Mouse (Mus musculus) spleen, postnatal 4 days (tissue): ENCODE measurements around the gene Vps39.

Source experiments
- DNase-seq, 2 experiments: peaks; one replicate each; pipeline ENCODE4 v3.0.0; 2022; ENCODE audit warnings: low spot score in 2 of 2

The Vps39 gene

GRCm38 (mm10) chr2:120352682-120353646 lies at the start of gene Vps39:
Gene Vps39, minus strand, starts transcription at chr2:120353137.
- DNase-seq, result peak; percentile 87 to 94

- no peak for DNase-seq
Observed at GRCm38 (mm10) chr2:120397951-120398350, 45.0 kb upstream of the Vps39 start.

GRCm38 (mm10) chr2:120392406-120392805 lies 39.5 kb upstream of the Vps39 start:
- no peak for DNase-seq

- no peak for DNase-seq
Observed at GRCm38 (mm10) chr2:120390934-120391333, 38.0 kb upstream of the Vps39 start.

GRCm38 (mm10) chr2:120389376-120389775 lies 36.4 kb upstream of the Vps39 start:
- no peak for DNase-seq

GRCm38 (mm10) chr2:120387291-120387690 lies 34.4 kb upstream of the Vps39 start:
- DNase-seq, result no peak

GRCm38 (mm10) chr2:120386264-120386663 lies 33.3 kb upstream of the Vps39 start:
- no peak for DNase-seq

GRCm38 (mm10) chr2:120373858-120374257 lies 20.9 kb upstream of the Vps39 start:
- no peak for DNase-seq

GRCm38 (mm10) chr2:120367416-120368207 lies 14.7 kb upstream of the Vps39 start:
- no peak for DNase-seq

- no peak for DNase-seq
Observed at GRCm38 (mm10) chr2:120366501-120366900, 13.6 kb upstream of the Vps39 start.

GRCm38 (mm10) chr2:120360425-120360824 lies 7.5 kb upstream of the Vps39 start:
- no peak for DNase-seq

- DNase-seq, result no peak
Observed at GRCm38 (mm10) chr2:120351321-120351720, 1.6 kb downstream of the Vps39 start.

- DNase-seq, result no peak
Observed at GRCm38 (mm10) chr2:120348120-120348519, 4.8 kb downstream of the Vps39 start.

- DNase-seq, result no peak
Observed at GRCm38 (mm10) chr2:120341741-120342140, 11.2 kb downstream of the Vps39 start.

GRCm38 (mm10) chr2:120337886-120338285 lies 15.1 kb downstream of the Vps39 start:
- no peak for DNase-seq

GRCm38 (mm10) chr2:120331575-120331974 lies 21.4 kb downstream of the Vps39 start:
- DNase-seq, result no peak

GRCm38 (mm10) chr2:120315077-120315476 lies 37.9 kb downstream of the Vps39 start:
- DNase-seq, result no peak

- no peak for DNase-seq
Observed at GRCm38 (mm10) chr2:120314487-120314886, 38.5 kb downstream of the Vps39 start.

- DNase-seq, result no peak
Observed at GRCm38 (mm10) chr2:120313976-120314375, 39.0 kb downstream of the Vps39 start, which contains the start of gene Pla2g4f. Gene Pla2g4f, minus strand, starts transcription at chr2:120314165.

GRCm38 (mm10) chr2:120312276-120312825 lies 40.6 kb downstream of the Vps39 start:
- DNase-seq, result no peak

- no peak for DNase-seq
Observed at GRCm38 (mm10) chr2:120304113-120304512, 48.8 kb downstream of the Vps39 start.

GRCm38 (mm10) chr2:120301076-120301475 lies 51.9 kb downstream of the Vps39 start:
- no peak for DNase-seq
